35 mouse cellular contexts compared by ENCODE assay signal in genomic region chr10:108954952-108955351, GRCm38 (mm10). TPM values are rescaled to one million over a fixed set of nuclear protein-coding genes. Genes with fewer than 3 reads are reported as not detected.
"Had no signal": no experiment of that assay in that cellular context is flagged by ENCODE, and none has a peak within 500 bp of the region (broad histone marks: within the 10 kb centered on the region; RNA-seq: fewer than 3 reads in every experiment).

No protein-coding gene starts in this region.

- DNase-seq: heart, postnatal 10 days; heart, postnatal 14 days; heart, postnatal 36 days; heart, postnatal 4 days; kidney, adult 11 months; kidney, adult 18-20 months; kidney, adult 2 months; kidney, adult 8-10 months; kidney, adult 9 months; kidney, postnatal 10 days; kidney, postnatal 14 days; kidney, postnatal 25 days; kidney, postnatal 36 days; kidney, postnatal 4 days; layer of hippocampus, adult 9-11 months; layer of hippocampus, postnatal 36 days had no signal

- H3K36me3 ChIP-seq: heart, embryonic 12.5 days; heart, embryonic 13.5 days; heart, embryonic 15.5 days; hindbrain, embryonic 10.5 days; hindbrain, embryonic 12.5 days; hindbrain, embryonic 15.5 days; intestine, embryonic 15.5 days; kidney, embryonic 15.5 days had no signal

- ATAC-seq: hindbrain, embryonic 16.5 days; hindbrain, postnatal 0 days; inflammation-experienced regulatory T-cells, adult 6 months; intestine, embryonic 15.5 days; intestine, embryonic 16.5 days; intestine, postnatal 0 days had no signal

- H3K4me3 ChIP-seq: heart, embryonic 12.5 days; heart, embryonic 13.5 days; heart, embryonic 15.5 days; hindbrain, embryonic 10.5 days; hindbrain, embryonic 12.5 days; hindbrain, embryonic 13.5 days; hindbrain, embryonic 15.5 days; intestine, embryonic 15.5 days; kidney, embryonic 15.5 days; layer of hippocampus, adult 2 months; left cerebral cortex, adult 2 months had no signal

- H3K27me3 ChIP-seq: heart, embryonic 12.5 days; heart, embryonic 13.5 days; heart, embryonic 15.5 days; hindbrain, embryonic 12.5 days; hindbrain, embryonic 13.5 days; hindbrain, embryonic 15.5 days; intestine, embryonic 15.5 days; kidney, embryonic 15.5 days had no signal

- H3K4me1 ChIP-seq: heart, embryonic 12.5 days; heart, embryonic 13.5 days; heart, embryonic 15.5 days; hindbrain, embryonic 10.5 days; hindbrain, embryonic 12.5 days; intestine, embryonic 15.5 days; kidney, embryonic 15.5 days had no signal

- H3K9ac ChIP-seq: heart, embryonic 12.5 days; heart, embryonic 13.5 days; heart, embryonic 15.5 days; hindbrain, embryonic 12.5 days; hindbrain, embryonic 13.5 days; hindbrain, embryonic 14.5 days; hindbrain, embryonic 15.5 days; intestine, embryonic 15.5 days; kidney, embryonic 15.5 days had no signal

- H3K4me2 ChIP-seq: heart, embryonic 12.5 days; heart, embryonic 13.5 days; heart, embryonic 15.5 days; hindbrain, embryonic 12.5 days; hindbrain, embryonic 13.5 days; hindbrain, embryonic 14.5 days; hindbrain, embryonic 15.5 days; intestine, embryonic 15.5 days; kidney, embryonic 15.5 days had no signal

- H3K27ac ChIP-seq: heart, embryonic 13.5 days; heart, embryonic 15.5 days; hindbrain, embryonic 10.5 days; hindbrain, embryonic 12.5 days; hindbrain, embryonic 13.5 days; hindbrain, embryonic 14.5 days; hindbrain, embryonic 15.5 days; hindbrain, postnatal 0 days; intestine, embryonic 15.5 days; kidney, embryonic 15.5 days; kidney, postnatal 0 days; layer of hippocampus, adult 2 months; left cerebral cortex, adult 2 months had no signal

- H3K9me3 ChIP-seq: heart, embryonic 12.5 days; heart, embryonic 13.5 days; heart, embryonic 15.5 days; hindbrain, embryonic 10.5 days; hindbrain, embryonic 12.5 days; hindbrain, embryonic 13.5 days; hindbrain, embryonic 15.5 days; intestine, embryonic 15.5 days; kidney, embryonic 15.5 days had no signal

RNA-seq across cellular contexts. Expression of gene Syt1, which starts 55.8 kb away (rescaled TPM):
- total RNA-seq: hematopoietic stem cell, adult 5-6 weeks had no signal
- polyA plus RNA-seq: inflammation-experienced regulatory T-cells, adult 6 months had no signal
